Mouse (Mus musculus) thymus, adult 18-20 months (tissue): ENCODE data around the gene Clta.

Experiments
- DNase-seq, 2 experiments: peaks; one replicate each; pipeline ENCODE4 v3.0.0; 2022; ENCODE audit warnings: mixed read lengths in 2 of 2

Gene Clta

GRCm38 (mm10) chr4:44078358-44078933 lies 74.2 kb downstream of the Clta start:
- no peak for DNase-seq
